Mouse (Mus musculus) MEL (cell line): Measurements from ENCODE around the gene Tox2. TPM values are rescaled to one million over a fixed set of nuclear protein-coding genes. Genes with fewer than 3 reads are reported as not detected.
A peak's percentile ranks its signal among the peaks of the same experiment; 100 is the strongest.

Experiments used
- DNase-seq: peaks from one replicate; pipeline ENCODE4 v3.0.0; 2011; ENCODE audit warnings: low read depth, low spot score
- H3K27ac ChIP-seq: 2 replicates; pipeline ENCODE4 v1.5.1; 2012; ENCODE audit warnings: low read depth, mild to moderate bottlenecking, control low read depth, low read length, moderate library complexity; ENCODE audit not compliant: control insufficient read depth
- H3K27me3 ChIP-seq, 2 experiments: fragments of 150-350 bp in 1 of 2; sonication (generic) in 1 of 2; 2 replicates each; pipeline ENCODE4 v1.6.1; 2012; ENCODE audit warnings: low read length in 2 of 2, mild to moderate bottlenecking in 2 of 2, improper control_type of control experiment in 1 of 2, moderate library complexity in 1 of 2; ENCODE audit not compliant: insufficient read depth in 2 of 2, control insufficient read depth in 1 of 2
- H3K36me3 ChIP-seq, 2 experiments: 2 replicates each; pipeline ENCODE4 v1.6.1; 2012 to 2014; ENCODE audit warnings: low read length in 2 of 2, improper control_type of control experiment in 1 of 2, inconsistent platforms in 1 of 2, mild to moderate bottlenecking in 1 of 2; ENCODE audit not compliant: insufficient read depth in 2 of 2, control insufficient read depth in 1 of 2
- H3K4me1 ChIP-seq, 2 experiments: fragments of 150-350 bp in 1 of 2; sonication (generic) in 1 of 2; 2 replicates each; pipeline ENCODE4 v1.6.1; 2012; ENCODE audit warnings: low read length in 2 of 2, improper control_type of control experiment in 1 of 2, mild to moderate bottlenecking in 1 of 2; ENCODE audit not compliant: insufficient read depth in 2 of 2, control insufficient read depth in 1 of 2
- H3K4me3 ChIP-seq, 2 experiments: fragments of 150-350 bp in 1 of 2; sonication (generic) in 1 of 2; 2 replicates each; pipeline ENCODE4 v1.5.1; 2012; ENCODE audit warnings: low read depth in 2 of 2, low read length in 2 of 2, mild to moderate bottlenecking in 2 of 2, moderate library complexity in 2 of 2, control low read depth in 1 of 2, improper control_type of control experiment in 1 of 2; ENCODE audit not compliant: control insufficient read depth in 1 of 2, insufficient read depth in 1 of 2
- H3K79me2 ChIP-seq: 2 replicates; pipeline ENCODE4 v1.6.1; 2012; ENCODE audit warnings: mild to moderate bottlenecking, low read length, moderate library complexity; ENCODE audit not compliant: control insufficient read depth, poor library complexity, insufficient read depth
- H3K9ac ChIP-seq: 2 replicates; pipeline ENCODE4 v1.6.1; 2012; ENCODE audit warnings: low read depth, mild to moderate bottlenecking, control low read depth, low read length, moderate library complexity; ENCODE audit not compliant: control insufficient read depth, poor library complexity, severe bottlenecking
- H3K9me3 ChIP-seq: fragments of 150-350 bp; sonication (generic); replicated peaks from 2 replicates; pipeline ENCODE4 v1.6.1; 2012; ENCODE audit warnings: mild to moderate bottlenecking, low read length, improper control_type of control experiment, moderate library complexity; ENCODE audit not compliant: insufficient read depth
- BHLHE40 ChIP-seq: IDR thresholded peaks from 2 replicates; pipeline ENCODE4 v1.6.1; 2012; ENCODE audit warnings: low read depth, mild to moderate bottlenecking, inconsistent platforms, low read length, improper control_type of control experiment, borderline replicate concordance
- CTCF ChIP-seq, 3 experiments: IDR thresholded peaks in 2 of 3; conservative IDR thresholded peaks in 1 of 3; 2 replicates each; pipeline ENCODE4 v1.5.1; 2011 to 2012; ENCODE audit warnings: low read length in 3 of 3, low read depth in 2 of 3, mild to moderate bottlenecking in 2 of 3, improper control_type of control experiment in 1 of 3, inconsistent platforms in 1 of 3, mixed read lengths in 1 of 3, moderate library complexity in 1 of 3; ENCODE audit not compliant: control insufficient read depth in 1 of 3, insufficient read depth in 1 of 3, poor library complexity in 1 of 3, severe bottlenecking in 1 of 3
- E2F4 ChIP-seq: IDR thresholded peaks from 2 replicates; pipeline ENCODE4 v1.6.1; 2011; ENCODE audit warnings: low read depth, low read length, improper control_type of control experiment, borderline replicate concordance
- ELF1 ChIP-seq: IDR thresholded peaks from 2 replicates; pipeline ENCODE4 v1.6.1; 2014; ENCODE audit warnings: low read depth, mild to moderate bottlenecking, inconsistent platforms, low read length, improper control_type of control experiment, moderate library complexity
- EP300 ChIP-seq, 2 experiments: IDR thresholded peaks; 2 replicates each; pipeline ENCODE4 v1.6.1; 2011; ENCODE audit warnings: improper control_type of control experiment in 2 of 2, low read length in 2 of 2, low read depth in 1 of 2, mild to moderate bottlenecking in 1 of 2
- ETS1 ChIP-seq: IDR thresholded peaks from 2 replicates; pipeline ENCODE4 v1.6.1; 2012; ENCODE audit warnings: low read depth, mild to moderate bottlenecking, inconsistent platforms, low read length, improper control_type of control experiment, moderate library complexity
- GABPA ChIP-seq: IDR thresholded peaks from 2 replicates; pipeline ENCODE4 v1.6.1; 2012; ENCODE audit warnings: low read depth, mild to moderate bottlenecking, inconsistent platforms, low read length, improper control_type of control experiment, moderate library complexity
- GATA1 ChIP-seq: IDR thresholded peaks from 2 replicates; pipeline ENCODE4 v1.6.1; 2011; ENCODE audit warnings: low read depth, low read length, improper control_type of control experiment
- HCFC1 ChIP-seq: IDR thresholded peaks from 2 replicates; pipeline ENCODE4 v1.6.1; 2012; ENCODE audit warnings: low read depth, mild to moderate bottlenecking, inconsistent platforms, low read length, improper control_type of control experiment, moderate library complexity
- JUND ChIP-seq: IDR thresholded peaks from 2 replicates; pipeline ENCODE4 v1.6.1; 2011; ENCODE audit warnings: low read depth, mild to moderate bottlenecking, improper control_type of control experiment, low read length
- KAT2A ChIP-seq: conservative IDR thresholded peaks from 2 replicates; pipeline ENCODE4 v1.6.1; 2012; ENCODE audit warnings: low read depth, low read length, improper control_type of control experiment, inconsistent platforms
- MAFK ChIP-seq: IDR thresholded peaks from 2 replicates; pipeline ENCODE4 v1.6.1; 2011; ENCODE audit warnings: low read depth, mild to moderate bottlenecking, low read length, improper control_type of control experiment, borderline replicate concordance
- MAX ChIP-seq: IDR thresholded peaks from 2 replicates; pipeline ENCODE4 v1.6.1; 2011; ENCODE audit warnings: low read length, improper control_type of control experiment
- MAZ ChIP-seq: IDR thresholded peaks from 2 replicates; pipeline ENCODE4 v1.6.1; 2012; ENCODE audit warnings: low read depth, mild to moderate bottlenecking, inconsistent platforms, low read length, improper control_type of control experiment
- MXI1 ChIP-seq: IDR thresholded peaks from 2 replicates; pipeline ENCODE4 v1.6.1; 2011; ENCODE audit warnings: mild to moderate bottlenecking, low read depth, low read length, improper control_type of control experiment
- MYB ChIP-seq: IDR thresholded peaks from 2 replicates; pipeline ENCODE4 v1.6.1; 2011; ENCODE audit warnings: mild to moderate bottlenecking, low read depth, low read length, improper control_type of control experiment
- MYC ChIP-seq: IDR thresholded peaks from 2 replicates; pipeline ENCODE4 v1.6.1; 2011; ENCODE audit warnings: low read depth, mild to moderate bottlenecking, low read length, improper control_type of control experiment, moderate library complexity
- NELFE ChIP-seq: IDR thresholded peaks from 2 replicates; pipeline ENCODE4 v1.6.1; 2011; ENCODE audit warnings: low read depth, low read length, improper control_type of control experiment
- NRF1 ChIP-seq: IDR thresholded peaks from 2 replicates; pipeline ENCODE4 v1.6.1; 2014; ENCODE audit warnings: low read depth, mild to moderate bottlenecking, inconsistent platforms, low read length, improper control_type of control experiment, moderate library complexity; ENCODE audit not compliant: poor library complexity, insufficient read depth, severe bottlenecking
- POLR2A ChIP-seq, 2 experiments: IDR thresholded peaks; 2 replicates each; pipeline ENCODE4 v1.6.1; 2011 to 2012; ENCODE audit warnings: low read length in 2 of 2, mild to moderate bottlenecking in 2 of 2, control low read depth in 1 of 2, improper control_type of control experiment in 1 of 2, low read depth in 1 of 2, moderate library complexity in 1 of 2; ENCODE audit not compliant: control insufficient read depth in 1 of 2, insufficient read depth in 1 of 2, poor library complexity in 1 of 2
- POLR2AphosphoS5 ChIP-seq: IDR thresholded peaks from 2 replicates; pipeline ENCODE4 v1.6.1; 2012; ENCODE audit warnings: low read depth, borderline replicate concordance, mild to moderate bottlenecking, inconsistent platforms, low read length, moderate library complexity, mixed read lengths
- RAD21 ChIP-seq: IDR thresholded peaks from 2 replicates; pipeline ENCODE4 v1.6.1; 2011; ENCODE audit warnings: mild to moderate bottlenecking, low read depth, low read length, improper control_type of control experiment
- RCOR1 ChIP-seq: IDR thresholded peaks from 2 replicates; pipeline ENCODE4 v1.6.1; 2012; ENCODE audit warnings: low read depth, mild to moderate bottlenecking, inconsistent platforms, low read length, improper control_type of control experiment
- SIN3A ChIP-seq: IDR thresholded peaks from 2 replicates; pipeline ENCODE4 v1.6.1; 2012; ENCODE audit warnings: low read length, improper control_type of control experiment, inconsistent platforms
- SMC3 ChIP-seq: IDR thresholded peaks from 2 replicates; pipeline ENCODE4 v1.6.1; 2011; ENCODE audit warnings: low read depth, low read length, improper control_type of control experiment
- TAL1 ChIP-seq: IDR thresholded peaks from 2 replicates; pipeline ENCODE4 v1.6.1; 2012; ENCODE audit warnings: mild to moderate bottlenecking, inconsistent platforms, low read length, moderate library complexity, mixed read lengths
- TBP ChIP-seq: IDR thresholded peaks from 2 replicates; pipeline ENCODE4 v1.8.0; 2011; ENCODE audit warnings: low read depth, low read length, improper control_type of control experiment
- TCF12 ChIP-seq: IDR thresholded peaks from 2 replicates; pipeline ENCODE4 v1.6.1; 2014; ENCODE audit warnings: low read depth, mild to moderate bottlenecking, inconsistent platforms, low read length, improper control_type of control experiment, moderate library complexity
- USF1 ChIP-seq: IDR thresholded peaks from 2 replicates; pipeline ENCODE4 v1.6.1; 2014; ENCODE audit warnings: low read depth, mild to moderate bottlenecking, inconsistent platforms, low read length, improper control_type of control experiment, moderate library complexity
- ZC3H11A ChIP-seq: IDR thresholded peaks from 2 replicates; pipeline ENCODE4 v1.6.1; 2012; ENCODE audit warnings: low read depth, mild to moderate bottlenecking, inconsistent platforms, low read length, improper control_type of control experiment
- ZKSCAN1 ChIP-seq: IDR thresholded peaks from 2 replicates; pipeline ENCODE4 v1.6.1; 2012; ENCODE audit warnings: low read depth, mild to moderate bottlenecking, inconsistent platforms, low read length, improper control_type of control experiment, moderate library complexity
- ZMIZ1 ChIP-seq: IDR thresholded peaks from 2 replicates; pipeline ENCODE4 v1.6.1; 2012; ENCODE audit warnings: low read depth, mild to moderate bottlenecking, inconsistent platforms, low read length, improper control_type of control experiment, moderate library complexity
- polyA plus RNA-seq, 2 experiments: library from polyadenylated mRNA; stranded (reverse) in 1 of 2; unstranded in 1 of 2; fragments of >175 nt in 1 of 2; fragments of >200 nt in 1 of 2; gene quantifications; 2 replicates each; pipeline versions ENCODE4 v1.2.1 to v1.2.4; 2012; ENCODE audit warnings: low replicate concordance in 2 of 2, low read depth in 1 of 2; ENCODE audit not compliant: insufficient read length in 2 of 2, insufficient read depth in 1 of 2, missing spikeins in 1 of 2
- total RNA-seq: library from RNA; depleted of rRNA; stranded (reverse); fragments of 300-350 nt; gene quantifications from 2 replicates; pipeline ENCODE4 v1.2.3, GENCODE M21; 2012

Gene Tox2
- total and polyA plus RNA-seq, 3 experiments = not detected

DNA sequence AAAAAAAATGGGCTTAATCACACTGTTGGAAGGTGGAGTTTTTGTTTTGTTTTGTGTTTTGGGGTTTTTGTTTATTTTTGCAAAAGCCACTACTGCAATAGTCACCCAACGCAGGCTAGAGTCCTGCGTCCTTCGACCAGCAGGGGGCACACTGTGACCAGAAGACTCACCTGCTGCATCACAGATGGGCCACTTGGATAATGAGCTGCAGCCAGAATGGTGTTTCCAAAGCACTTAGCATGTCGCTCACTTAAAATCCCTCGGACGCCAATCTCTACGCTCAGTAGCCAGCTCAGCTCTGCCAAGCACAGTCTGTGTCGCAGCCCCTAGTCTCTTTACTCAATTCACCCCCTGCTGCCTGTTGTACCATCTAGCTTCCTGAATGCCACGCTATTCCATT is 137.3 kb downstream of the Tox2 start:
- no peaks in the 10 kb centered on the region for H3K4me1 ChIP-seq
- no peaks in the 10 kb centered on the region for H3K79me2 ChIP-seq
- H3K4me3 ChIP-seq = no peak overlapping the region
- no peaks in the 10 kb centered on the region for H3K27me3 ChIP-seq
- no peaks in the 10 kb centered on the region for H3K36me3 ChIP-seq
- no peak overlapping the region for H3K27ac ChIP-seq
- TF ChIP-seq TCF12 (no peak), E2F4 (no peak), MYB (no peak), MXI1 (no peak), RAD21 (peak; percentile 89), TBP (no peak), CTCF (IDR thresholded peaks at IDR 0.05 in 2 of 3, conservative IDR thresholded peaks at IDR 0.05 in 1 of 3; ENCODE audit: control insufficient read depth in 1 of 3, insufficient read depth in 1 of 3, low read depth in 2 of 3, low read length in 3 of 3, poor library complexity in 1 of 3, severe bottlenecking in 1 of 3) (peak; percentile 64 to 95 (median 87)), ZC3H11A (peak; percentile 97), POLR2A (IDR thresholded peaks at IDR 0.05; ENCODE audit: control insufficient read depth in 1 of 2, insufficient read depth in 1 of 2, low read depth in 1 of 2, low read length in 2 of 2, poor library complexity in 1 of 2) (no peak), SIN3A (no peak), NELFE (no peak), POLR2AphosphoS5 (no peak), SMC3 (peak; percentile 98), MYC (no peak), ZMIZ1 (no peak), TAL1 (no peak), NRF1 (no peak), KAT2A (no peak), ELF1 (no peak), MAX (no peak), ETS1 (no peak), MAFK (no peak), BHLHE40 (no peak), HCFC1 (no peak), USF1 (no peak), EP300 (IDR thresholded peaks at IDR 0.05; ENCODE audit: low read depth in 1 of 2, low read length in 2 of 2) (no peak), JUND (no peak), MAZ (no peak), GATA1 (no peak), ZKSCAN1 (no peak), RCOR1 (no peak), GABPA (no peak)
- H3K9me3 ChIP-seq = no peaks in the 10 kb centered on the region
- peak; percentile 65 for DNase-seq
- H3K9ac ChIP-seq = no peak overlapping the region
